Mouse (Mus musculus) CH12.LX (cell line): ENCODE results near the gene Ptprd.

Experiments used
- CHD1 ChIP-seq: IDR thresholded peaks from 2 replicates; pipeline ENCODE4 v1.6.1; 2012; ENCODE audit warnings: low read depth, low read length, improper control_type of control experiment, inconsistent platforms
- CTCF ChIP-seq, 2 experiments: IDR thresholded peaks in 1 of 2; conservative IDR thresholded peaks in 1 of 2; 2 replicates each; pipeline ENCODE4 v1.5.1; 2011 to 2012; ENCODE audit warnings: low read depth in 2 of 2, low read length in 2 of 2, improper control_type of control experiment in 1 of 2, inconsistent platforms in 1 of 2, mild to moderate bottlenecking in 1 of 2, moderate library complexity in 1 of 2
- E2F4 ChIP-seq: IDR thresholded peaks from 2 replicates; pipeline ENCODE4 v1.6.1; 2011; ENCODE audit warnings: low read depth, low read length, improper control_type of control experiment; ENCODE audit not compliant: insufficient replicate concordance
- ELF1 ChIP-seq: IDR thresholded peaks from 2 replicates; pipeline ENCODE4 v1.6.1; 2014; ENCODE audit warnings: low read depth, mild to moderate bottlenecking, inconsistent platforms, low read length, improper control_type of control experiment
- EP300 ChIP-seq: IDR thresholded peaks from 2 replicates; pipeline ENCODE4 v1.6.1; 2011; ENCODE audit warnings: low read length, improper control_type of control experiment
- ETS1 ChIP-seq: conservative IDR thresholded peaks from 2 replicates; pipeline ENCODE4 v1.6.1; 2012; ENCODE audit warnings: low read depth, mild to moderate bottlenecking, inconsistent platforms, low read length, improper control_type of control experiment, moderate library complexity
- HCFC1 ChIP-seq: IDR thresholded peaks from 2 replicates; pipeline ENCODE4 v1.6.1; 2012; ENCODE audit warnings: low read depth, mild to moderate bottlenecking, inconsistent platforms, low read length, improper control_type of control experiment
- MAZ ChIP-seq: IDR thresholded peaks from 2 replicates; pipeline ENCODE4 v1.6.1; 2012; ENCODE audit warnings: low read depth, mild to moderate bottlenecking, inconsistent platforms, low read length, improper control_type of control experiment, moderate library complexity
- MXI1 ChIP-seq: IDR thresholded peaks from 2 replicates; pipeline ENCODE4 v1.6.1; 2011; ENCODE audit warnings: mild to moderate bottlenecking, low read depth, low read length, improper control_type of control experiment
- POLR2A ChIP-seq: IDR thresholded peaks from 2 replicates; pipeline ENCODE4 v1.6.1; 2011; ENCODE audit warnings: low read depth, mild to moderate bottlenecking, improper control_type of control experiment, low read length
- USF1 ChIP-seq: IDR thresholded peaks from 2 replicates; pipeline ENCODE4 v1.6.1; 2014; ENCODE audit warnings: low read depth, mild to moderate bottlenecking, inconsistent platforms, low read length, improper control_type of control experiment

DNA sequence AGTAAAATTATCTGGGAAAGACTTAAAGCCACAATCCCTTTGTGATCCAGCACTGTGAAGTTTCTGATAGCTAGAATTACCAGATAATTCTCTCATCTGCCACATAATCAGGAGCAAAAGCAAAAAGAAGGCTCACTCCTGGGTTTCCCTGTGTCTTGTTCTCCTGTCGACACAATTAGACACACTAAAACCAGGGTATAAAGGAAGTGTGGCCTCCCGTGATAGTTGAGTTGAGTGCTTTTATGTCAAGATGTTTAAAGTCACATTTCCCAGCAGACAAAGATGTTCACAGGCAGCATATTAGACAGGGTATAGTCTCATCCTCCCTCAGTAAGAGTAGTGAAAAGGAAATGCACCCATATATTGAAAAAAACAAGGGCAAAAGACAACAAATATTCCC is 1801.7 kb downstream of the Ptprd start:
- TF ChIP-seq CTCF (conservative IDR thresholded peaks at IDR 0.05 in 1 of 2, IDR thresholded peaks at IDR 0.05 in 1 of 2; ENCODE audit: low read depth in 2 of 2, low read length in 2 of 2), result no peak
- TF ChIP-seq POLR2A, result no peak
- TF ChIP-seq ETS1, result no peak
- TF ChIP-seq ELF1, result no peak
- no peak for TF ChIP-seq HCFC1
- no peak for TF ChIP-seq CHD1
- no peak for TF ChIP-seq MAZ
- no peak for TF ChIP-seq MXI1
- no peak for TF ChIP-seq EP300
- no peak for TF ChIP-seq E2F4
- TF ChIP-seq USF1, result no peak
